Mouse (Mus musculus): ENCODE data around the gene 4933428G20Rik. TPM values are rescaled to one million over a fixed set of nuclear protein-coding genes. Genes with fewer than 3 reads are reported as not detected.

The 4933428G20Rik gene
- total RNA-seq, 2 experiments from 2014 or later, result 0.23 TPM; not detected in 1

DNA sequence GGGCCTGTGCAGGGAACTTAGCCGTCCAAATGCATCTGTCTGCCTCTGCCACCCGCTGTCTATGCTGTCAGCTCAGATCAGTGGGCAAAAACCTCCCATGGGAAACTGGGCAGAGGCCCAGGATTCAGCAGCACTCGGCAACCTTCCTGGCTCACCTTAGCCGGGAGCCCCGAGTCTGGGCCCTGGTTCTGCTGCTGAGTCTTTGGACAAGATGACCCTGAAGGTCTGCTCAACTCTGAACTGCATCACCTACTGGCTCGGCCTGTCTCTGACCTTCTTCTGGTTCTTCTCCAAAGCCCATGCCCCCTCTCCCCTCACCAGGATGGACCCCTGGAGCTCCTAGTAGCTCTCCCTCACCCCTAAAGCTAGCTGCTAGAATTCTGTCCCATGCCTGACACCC is 54.5 kb downstream of the 4933428G20Rik start:
- intact Hi-C loops (cut with DNase I), result no loop called here
- no peak for DNase-seq (ENCODE audit: low spot score in 2 of 2)

DNA sequence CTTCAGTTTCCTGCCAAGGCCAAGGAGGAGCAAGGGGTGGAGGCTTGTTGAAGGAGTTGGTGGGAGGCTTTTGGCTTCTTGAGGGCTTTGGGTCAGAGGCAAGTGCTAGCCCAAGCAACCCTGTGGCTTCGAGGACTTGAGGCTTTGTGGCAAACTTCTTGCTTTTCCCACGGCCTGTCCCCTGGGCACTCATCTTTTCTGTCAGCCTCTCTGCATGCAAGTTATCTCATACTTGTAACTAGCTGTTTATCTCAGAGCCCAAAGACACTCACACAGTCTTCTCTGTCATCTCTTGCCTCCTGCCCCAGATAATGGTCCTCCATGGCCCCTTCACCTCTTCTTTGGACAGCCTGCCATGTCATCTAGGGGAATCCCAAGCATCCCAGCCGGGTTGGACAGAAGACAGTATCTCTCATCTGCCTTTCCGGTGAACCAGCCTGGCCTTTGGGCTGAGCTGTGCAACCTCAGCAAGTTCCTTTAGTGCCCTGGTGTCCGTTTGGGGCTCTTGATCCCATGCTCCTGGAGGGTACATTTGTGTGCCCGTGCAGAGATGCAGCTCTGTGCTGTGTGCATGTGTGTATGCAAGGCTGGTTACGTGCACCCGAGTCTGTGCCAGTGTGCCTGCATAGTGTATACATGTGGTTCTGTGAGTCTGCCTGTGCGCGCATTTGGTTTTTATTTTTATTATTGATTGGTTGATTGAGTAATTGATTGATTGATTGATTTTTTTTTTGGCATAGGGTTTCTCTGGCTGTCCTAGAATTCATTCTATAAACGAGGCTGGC is 57.1 kb downstream of the 4933428G20Rik start:
- DNase-seq (ENCODE audit: low spot score in 2 of 2), result no peak
- intact Hi-C loops (cut with DNase I), result no loop called here

DNA sequence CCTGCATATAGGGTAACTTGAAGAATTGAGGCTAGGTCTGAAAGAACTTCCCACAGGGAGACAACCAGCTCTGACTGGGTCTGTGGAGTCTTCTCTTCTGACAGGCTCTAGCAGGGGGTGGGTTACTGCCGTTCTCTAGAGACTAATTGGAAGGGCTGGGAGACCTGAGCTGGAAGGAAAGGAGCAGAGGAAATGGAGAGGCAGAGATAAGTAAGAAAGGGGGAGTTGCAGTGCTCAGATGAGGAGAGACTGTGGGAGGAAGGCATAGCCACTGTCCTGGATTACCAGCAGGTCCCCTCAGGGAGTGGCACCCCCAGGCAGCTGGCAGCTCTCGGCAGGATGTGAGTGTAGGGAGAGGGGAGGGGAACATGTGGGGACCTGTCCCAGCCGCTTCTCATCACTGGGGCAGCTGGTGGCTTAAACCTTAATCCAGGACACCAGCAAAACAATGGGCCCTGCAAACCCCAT is 58.4 kb downstream of the 4933428G20Rik start:
- no peak for DNase-seq (ENCODE audit: low spot score in 2 of 2)
- intact Hi-C loops (cut with DNase I), result no loop called here

DNA sequence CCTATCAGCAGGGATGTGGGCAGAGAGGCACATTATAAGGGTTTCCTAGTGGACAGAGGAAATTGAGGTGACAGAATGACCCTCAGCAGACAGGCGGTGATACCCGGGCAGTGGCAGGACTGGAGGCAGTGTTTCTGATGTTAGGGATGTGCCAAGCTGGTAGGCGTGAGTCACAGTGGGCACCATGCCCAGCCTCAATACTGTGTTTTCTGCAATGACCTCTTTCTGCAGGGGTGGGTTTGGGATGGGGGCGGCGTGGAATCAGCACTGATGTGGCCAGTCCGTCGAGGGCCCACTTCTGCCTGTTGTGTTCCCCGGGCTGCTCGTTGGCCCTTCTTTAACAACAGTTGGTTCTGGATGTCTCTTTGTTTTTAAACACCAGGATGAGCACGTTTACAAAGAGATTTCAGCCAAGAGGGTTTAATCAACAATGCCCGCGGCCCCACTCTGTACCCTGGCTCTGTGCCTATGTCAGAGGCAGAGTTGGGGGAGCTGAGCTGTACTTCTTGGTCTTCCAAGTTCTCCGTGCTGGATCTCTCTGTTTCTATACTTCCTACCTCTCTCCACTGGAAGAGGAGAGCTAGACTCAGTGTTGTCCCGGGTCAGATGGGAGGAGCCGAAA is 59.0 kb downstream of the 4933428G20Rik start:
- DNase-seq (ENCODE audit: low spot score in 2 of 2), result no peak
- intact Hi-C loops (cut with DNase I), result no loop called here

Other genes starting within 250 kb of the 4933428G20Rik start
- gene Npepps, start 219.7 kb downstream of the 4933428G20Rik start, total RNA-seq (2021), result 100 to 1,000 TPM; 134 to 144 TPM
- gene Mrpl45, start 184.6 kb downstream of the 4933428G20Rik start, total RNA-seq (2021), result 10 to 100 TPM; 18.2 to 20.7 TPM
- gene Gpr179, start 148.3 kb downstream of the 4933428G20Rik start, total RNA-seq (2021), result under 1 TPM; 0.18 to 0.19 TPM
- gene Socs7, start 137.8 kb downstream of the 4933428G20Rik start, total RNA-seq (2021), result 10 to 100 TPM; 88.1 to 90.7 TPM
- gene Arhgap23, start 84.8 kb downstream of the 4933428G20Rik start, total RNA-seq (2021), result 10 to 100 TPM; 70.1 to 71.4 TPM
- 100 to 1,000 TPM; 341 to 382 TPM for gene Srcin1, start 75.8 kb upstream of the 4933428G20Rik start, total RNA-seq (2021)
- 10 to 100 TPM; 34.7 to 37.7 TPM for gene Epop, start 129.4 kb upstream of the 4933428G20Rik start, total RNA-seq (2021)
- gene Mllt6, start 163.1 kb upstream of the 4933428G20Rik start, total RNA-seq (2021), result 10 to 100 TPM; 79.8 to 80.1 TPM
- 10 to 100 TPM; 36.7 to 38.9 TPM for gene Cisd3, start 185.5 kb upstream of the 4933428G20Rik start, total RNA-seq (2021)
- gene Pcgf2, start 200.2 kb upstream of the 4933428G20Rik start, total RNA-seq (2021), result 10 to 100 TPM; 31.3 to 35.8 TPM
- 100 to 1,000 TPM; 133 to 136 TPM for gene Psmb3, start 203.1 kb upstream of the 4933428G20Rik start, total RNA-seq (2021)
- 100 to 1,000 TPM; 121 to 124 TPM for gene Pip4k2b, start 244.4 kb upstream of the 4933428G20Rik start, total RNA-seq (2021)

Data from left cerebral cortex, postnatal 14 days (tissue).